ENCODE assay signal across 16 mouse cellular contexts in the genomic region with DNA sequence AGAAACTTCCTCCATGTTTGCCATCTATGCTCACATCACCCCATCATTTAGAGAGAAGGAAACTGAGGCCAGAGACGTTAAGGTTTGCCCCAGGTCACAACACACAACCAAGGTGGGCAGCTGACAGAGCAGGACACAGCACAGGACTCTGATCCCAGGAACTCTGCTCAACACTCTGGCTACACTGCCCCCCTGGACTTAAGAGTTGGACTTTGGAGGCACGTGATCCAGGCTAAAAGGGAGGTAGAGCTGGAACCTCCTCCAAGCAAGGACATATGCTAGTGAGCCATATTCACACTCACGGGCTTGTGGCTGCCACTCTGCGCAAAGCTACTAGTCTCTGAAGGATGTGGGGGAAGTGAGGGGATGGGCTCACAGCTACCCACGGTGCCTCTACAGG. TPM values are rescaled to one million over a fixed set of nuclear protein-coding genes. Genes with fewer than 3 reads are reported as not detected.
A peak's percentile ranks its signal among the peaks of the same experiment; 100 is the strongest.
DNase-seq lines count a peak whose midpoint lies in the region; ATAC-seq and TF ChIP-seq lines count a peak whose summit lies in the region.
"Had no signal": no experiment of that assay in that cellular context is flagged by ENCODE, and none has a peak within 500 bp of the region (broad histone marks: within the 10 kb centered on the region; RNA-seq: fewer than 3 reads in every experiment).

No protein-coding gene starts in this region.

- no peak for TF ChIP-seq EP300 in liver, postnatal 0 days (IDR thresholded peaks at IDR 0.05; ENCODE audit: low read depth)

- peaks cover 78% of the 10 kb centered on the region for H3K4me1 ChIP-seq in forebrain, embryonic 10.5 days
- peaks cover 46% of the 10 kb centered on the region for H3K4me1 ChIP-seq in forebrain, embryonic 15.5 days
- H3K4me1 ChIP-seq in liver, embryonic 11.5 days (replicated peaks; ENCODE audit: control insufficient read depth, insufficient read depth, low read length): peaks cover 25% of the 10 kb centered on the region
- H3K4me1 ChIP-seq in liver, embryonic 12.5 days: peaks cover 43% of the 10 kb centered on the region
- H3K4me1 ChIP-seq in liver, postnatal 0 days (ENCODE audit: insufficient read depth): peaks cover 14% of the 10 kb centered on the region

- no peak for DNase-seq in forebrain, embryonic 10.5 days (ENCODE audit: extremely low spot score, low spot score)
- no peak for DNase-seq in liver, embryonic 11.5 days (ENCODE audit: low spot score)
- peak; percentile 68 for DNase-seq in kidney, postnatal 10 days
- no peak for DNase-seq in liver, postnatal 0 days
- DNase-seq in layer of hippocampus, postnatal 10 days (ENCODE audit: low spot score in 2 of 2): no peak
- DNase-seq in Muller cell, postnatal 12 days (ENCODE audit: inconsistent ontology term): no peak
- DNase-seq: cerebellum, postnatal 14 days; lung, postnatal 14 days; thymus, postnatal 14 days had no signal

- H3K9me3 ChIP-seq in forebrain, embryonic 10.5 days: no peaks in the 10 kb centered on the region
- H3K9me3 ChIP-seq in forebrain, embryonic 15.5 days: no peaks in the 10 kb centered on the region
- no peaks in the 10 kb centered on the region for H3K9me3 ChIP-seq in liver, embryonic 11.5 days (ENCODE audit: control insufficient read depth, low read length)
- no peaks in the 10 kb centered on the region for H3K9me3 ChIP-seq in liver, embryonic 12.5 days (replicated peaks)
- no peaks in the 10 kb centered on the region for H3K9me3 ChIP-seq in liver, postnatal 0 days (ENCODE audit: low read length)
- H3K9me3 ChIP-seq: limb, embryonic 13.5 days; midbrain, embryonic 13.5 days had no signal

- no peak overlapping the region for H3K4me3 ChIP-seq in forebrain, embryonic 10.5 days
- H3K4me3 ChIP-seq in forebrain, embryonic 15.5 days: no peak overlapping the region
- H3K4me3 ChIP-seq in liver, embryonic 11.5 days (ENCODE audit: low read depth, low read length): no peak overlapping the region
- H3K4me3 ChIP-seq in liver, embryonic 12.5 days: no peak overlapping the region
- peak overlapping the region; percentile 2; the same call in 1 of the 2 replicates for H3K4me3 ChIP-seq in liver, postnatal 0 days (ENCODE audit: low read depth, low read length)
- H3K4me3 ChIP-seq: left cerebral cortex, adult 2 months; limb, embryonic 13.5 days; midbrain, embryonic 13.5 days had no signal

- peak overlapping the region; percentile 58 for H3K27ac ChIP-seq in forebrain, embryonic 10.5 days
- H3K27ac ChIP-seq in forebrain, embryonic 15.5 days (replicated peaks): no peak overlapping the region
- no peak overlapping the region for H3K27ac ChIP-seq in liver, embryonic 11.5 days (ENCODE audit: low read depth, low read length)
- H3K27ac ChIP-seq in liver, embryonic 12.5 days: no peak overlapping the region; the same call in 1 of the 2 replicates
- H3K27ac ChIP-seq in liver, postnatal 0 days (ENCODE audit: low read depth): peak overlapping the region; percentile 69
- H3K27ac ChIP-seq: hindbrain, embryonic 14.5 days; left cerebral cortex, adult 2 months; limb, embryonic 13.5 days; midbrain, embryonic 13.5 days; stomach, postnatal 0 days had no signal

- no peak for TF ChIP-seq CTCF in liver, postnatal 0 days (IDR thresholded peaks at IDR 0.05; ENCODE audit: low read depth)

- 83% methylated on average over 5 of the region's 5 CpGs for WGBS in forebrain, embryonic 10.5 days
- 74% methylated on average over 5 of the region's 5 CpGs for WGBS in forebrain, embryonic 15.5 days
- 62% methylated on average over 5 of the region's 5 CpGs for WGBS in liver, embryonic 11.5 days
- 55% methylated on average over 5 of the region's 5 CpGs for WGBS in liver, embryonic 12.5 days (ENCODE audit: insufficient replicate concordance)
- 45% methylated on average over 5 of the region's 5 CpGs for WGBS in liver, postnatal 0 days (ENCODE audit: insufficient replicate concordance)

- ATAC-seq in forebrain, embryonic 15.5 days (replicated peaks): no peak
- no peak for ATAC-seq in liver, embryonic 11.5 days (replicated peaks; ENCODE audit: low FRiP score)
- no peak for ATAC-seq in liver, embryonic 12.5 days
- ATAC-seq in liver, postnatal 0 days: peak; percentile 37
- ATAC-seq: midbrain, embryonic 13.5 days had no signal

- H3K4me2 ChIP-seq in forebrain, embryonic 15.5 days (replicated peaks): no peak overlapping the region
- peak overlapping the region; percentile 6; the same call in 1 of the 2 replicates for H3K4me2 ChIP-seq in liver, embryonic 11.5 days
- no peak overlapping the region for H3K4me2 ChIP-seq in liver, embryonic 12.5 days
- peak overlapping the region; percentile 22 for H3K4me2 ChIP-seq in liver, postnatal 0 days (ENCODE audit: low read depth, low read length)
- H3K4me2 ChIP-seq: hindbrain, embryonic 14.5 days; limb, embryonic 13.5 days; midbrain, embryonic 13.5 days had no signal

- H3K27me3 ChIP-seq in forebrain, embryonic 10.5 days (ENCODE audit: poor library complexity, severe bottlenecking): no peaks in the 10 kb centered on the region
- H3K27me3 ChIP-seq in forebrain, embryonic 15.5 days: no peaks in the 10 kb centered on the region
- no peaks in the 10 kb centered on the region for H3K27me3 ChIP-seq in liver, embryonic 11.5 days (replicated peaks; ENCODE audit: control insufficient read depth, insufficient read depth, low read length)
- no peaks in the 10 kb centered on the region for H3K27me3 ChIP-seq in liver, embryonic 12.5 days (replicated peaks)
- H3K27me3 ChIP-seq in liver, postnatal 0 days (ENCODE audit: insufficient read depth, low read length): no peaks in the 10 kb centered on the region
- H3K27me3 ChIP-seq: limb, embryonic 13.5 days; midbrain, embryonic 13.5 days had no signal

- no peak overlapping the region for H3K9ac ChIP-seq in forebrain, embryonic 15.5 days (replicated peaks)
- no peak overlapping the region; the same call in 1 of the 2 replicates for H3K9ac ChIP-seq in liver, embryonic 11.5 days (ENCODE audit: low read depth, low read length)
- no peak overlapping the region for H3K9ac ChIP-seq in liver, embryonic 12.5 days
- H3K9ac ChIP-seq in liver, postnatal 0 days (replicated peaks): 0 out of 2 replicates have a peak overlapping the region, but pooled peaks have one; percentile 11
- H3K9ac ChIP-seq: hindbrain, embryonic 14.5 days; limb, embryonic 13.5 days; midbrain, embryonic 13.5 days had no signal

- peaks cover 25% of the 10 kb centered on the region for H3K36me3 ChIP-seq in forebrain, embryonic 10.5 days (replicated peaks)
- 0 out of 2 replicates have a peak, but pooled peaks cover 5% of the 10 kb centered on the region for H3K36me3 ChIP-seq in forebrain, embryonic 15.5 days
- no peaks in the 10 kb centered on the region for H3K36me3 ChIP-seq in liver, embryonic 11.5 days (ENCODE audit: control insufficient read depth, insufficient read depth, low read length)
- no peaks in the 10 kb centered on the region for H3K36me3 ChIP-seq in liver, embryonic 12.5 days
- no peaks in the 10 kb centered on the region for H3K36me3 ChIP-seq in liver, postnatal 0 days (replicated peaks; ENCODE audit: insufficient read depth, low read length)

RNA-seq across cellular contexts. Expression of gene Arhgef10l, which starts 45.3 kb away (rescaled TPM):
- polyA plus RNA-seq in forebrain, embryonic 10.5 days (2016; fragmentation: Nextera tagmentation; extraction: Ambion mirVana): 22.1 and 23.0 TPM in 2 replicates
- 24.5 and 26.9 TPM in 2 replicates for polyA plus RNA-seq in forebrain, embryonic 15.5 days (2015; fragmentation: Nextera tagmentation; extraction: Ambion mirVana)
- polyA plus RNA-seq in liver, embryonic 11.5 days (2014; fragmentation: Nextera tagmentation; extraction: Ambion mirVana): 5.0 and 6.7 TPM in 2 replicates
- 3.5 and 3.7 TPM in 2 replicates for polyA plus RNA-seq in liver, embryonic 12.5 days (2016; fragmentation: Nextera tagmentation; extraction: Ambion mirVana)
- polyA plus RNA-seq in liver, postnatal 0 days (2015; fragmentation: Nextera tagmentation; extraction: Ambion mirVana): 6.3 and 7.6 TPM in 2 replicates
- total RNA-seq in layer of hippocampus, postnatal 10 days (2021): 10 to 100 TPM; 45.5 to 60.7 TPM

Comparison
In these comparisons a context has a peak if more than half of its experiments do, and no peak if none do; other contexts are left out.
1. H3K27ac ChIP-seq: peak in forebrain, embryonic 10.5 days (single experiment) and liver, postnatal 0 days (single experiment); none in forebrain, embryonic 15.5 days (single experiment), liver, embryonic 11.5 days (single experiment) and liver, embryonic 12.5 days (single experiment).
2. H3K4me2 ChIP-seq: peak in liver, embryonic 11.5 days (single experiment) and liver, postnatal 0 days (single experiment); none in forebrain, embryonic 15.5 days (single experiment) and liver, embryonic 12.5 days (single experiment).